Mouse (Mus musculus): ENCODE measurements around the gene Lrrc66. TPM values are rescaled to one million over a fixed set of nuclear protein-coding genes. Genes with fewer than 3 reads are reported as not detected.
"Not testable (repeated sequence)": the region's sequence is repeated elsewhere in the genome, so short reads cannot be mapped to it uniquely, and the experiment has no call there.

Lrrc66 gene
- polyA plus RNA-seq, 1 experiment from 2014 or later, result 0.11 TPM

- H3K9me3 ChIP-seq, result peaks cover 4% of the 10 kb centered on the region; the same call in 1 of the 2 replicates
- H3K4me1 ChIP-seq, result no peaks in the 10 kb centered on the region
- 85% methylated on average over 6 of the region's 6 CpGs for WGBS
- no peaks in the 10 kb centered on the region for H3K27me3 ChIP-seq (ENCODE audit: insufficient read depth, poor library complexity, severe bottlenecking)
- no peak for DNase-seq (ENCODE audit: low spot score)
- H3K36me3 ChIP-seq, result no peaks in the 10 kb centered on the region
- no peak overlapping the region for H3K4me3 ChIP-seq
- H3K27ac ChIP-seq, result no peak overlapping the region
Measured at GRCm38 (mm10) chr5:73604542-73604941, 27.8 kb downstream of the Lrrc66 start.

GRCm38 (mm10) chr5:73602865-73603264 is 29.5 kb downstream of the Lrrc66 start:
- H3K9me3 ChIP-seq, result peaks cover 4% of the 10 kb centered on the region; the same call in 1 of the 2 replicates
- no peak for DNase-seq (ENCODE audit: low spot score)
- no peak overlapping the region for H3K27ac ChIP-seq
- WGBS, result 71% methylated on average over 3 of the region's 3 CpGs
- no peaks in the 10 kb centered on the region for H3K4me1 ChIP-seq
- H3K27me3 ChIP-seq (ENCODE audit: insufficient read depth, poor library complexity, severe bottlenecking), result no peaks in the 10 kb centered on the region
- no peaks in the 10 kb centered on the region for H3K36me3 ChIP-seq
- no peak overlapping the region for H3K4me3 ChIP-seq

- Histone ChIP-seq H3K4me3 (no peak overlapping the region), H3K36me3 (no peaks in the 10 kb centered on the region), H3K27ac (no peak overlapping the region), H3K27me3 (ENCODE audit: insufficient read depth, poor library complexity, severe bottlenecking) (no peaks in the 10 kb centered on the region), H3K4me1 (no peaks in the 10 kb centered on the region), H3K9me3 (peaks cover 4% of the 10 kb centered on the region; the same call in 1 of the 2 replicates)
- DNase-seq (ENCODE audit: low spot score), result no peak
- WGBS, result 76% methylated on average over 8 of the region's 8 CpGs
Measured at GRCm38 (mm10) chr5:73601361-73601763, 31.0 kb downstream of the Lrrc66 start.

- no peaks in the 10 kb centered on the region for H3K4me1 ChIP-seq
- no peaks in the 10 kb centered on the region for H3K36me3 ChIP-seq
- no peak for DNase-seq (ENCODE audit: low spot score)
- H3K27me3 ChIP-seq (ENCODE audit: insufficient read depth, poor library complexity, severe bottlenecking), result no peaks in the 10 kb centered on the region
- H3K9me3 ChIP-seq, result no peaks in the 10 kb centered on the region
- H3K4me3 ChIP-seq, result no peak overlapping the region
- WGBS, result 76% methylated on average over 2 of the region's 2 CpGs
- H3K27ac ChIP-seq, result no peak overlapping the region
Measured at GRCm38 (mm10) chr5:73599991-73600390, 32.3 kb downstream of the Lrrc66 start.

GRCm38 (mm10) chr5:73598943-73599695 is 33.2 kb downstream of the Lrrc66 start:
- Histone ChIP-seq H3K27ac (no peak overlapping the region), H3K36me3 (no peaks in the 10 kb centered on the region), H3K9me3 (no peaks in the 10 kb centered on the region), H3K4me1 (no peaks in the 10 kb centered on the region), H3K4me3 (no peak overlapping the region), H3K27me3 (ENCODE audit: insufficient read depth, poor library complexity, severe bottlenecking) (no peaks in the 10 kb centered on the region)
- no peak for DNase-seq (ENCODE audit: low spot score)
- WGBS, result 64% methylated on average over 5 of the region's 5 CpGs

GRCm38 (mm10) chr5:73587119-73587518 is 45.2 kb downstream of the Lrrc66 start:
- DNase-seq (ENCODE audit: low spot score), result no peak
- Histone ChIP-seq H3K27me3 (ENCODE audit: insufficient read depth, poor library complexity, severe bottlenecking) (no peaks in the 10 kb centered on the region), H3K9me3 (no peaks in the 10 kb centered on the region), H3K4me1 (0 out of 2 replicates have a peak, but pooled peaks cover 4% of the 10 kb centered on the region), H3K27ac (no peak overlapping the region), H3K4me3 (no peak overlapping the region), H3K36me3 (no peaks in the 10 kb centered on the region)
- 66% methylated on average over 3 of the region's 3 CpGs for WGBS

GRCm38 (mm10) chr5:73586597-73586996 is 45.7 kb downstream of the Lrrc66 start:
- no peaks in the 10 kb centered on the region for H3K36me3 ChIP-seq
- no peak overlapping the region for H3K4me3 ChIP-seq
- 0 out of 2 replicates have a peak, but pooled peaks cover 4% of the 10 kb centered on the region for H3K4me1 ChIP-seq
- H3K27me3 ChIP-seq (ENCODE audit: insufficient read depth, poor library complexity, severe bottlenecking), result no peaks in the 10 kb centered on the region
- H3K27ac ChIP-seq, result no peak overlapping the region
- H3K9me3 ChIP-seq, result no peaks in the 10 kb centered on the region
- no peak for DNase-seq (ENCODE audit: low spot score)
- WGBS, result 81% methylated on average over 4 of the region's 4 CpGs

GRCm38 (mm10) chr5:73585212-73586115 is 46.9 kb downstream of the Lrrc66 start:
- 36% methylated on average over 7 of the region's 7 CpGs for whole genome bisulfite sequencing
- H3K36me3 ChIP-seq, result no peaks in the 10 kb centered on the region
- H3K9me3 ChIP-seq, result no peaks in the 10 kb centered on the region
- no peaks in the 10 kb centered on the region for H3K27me3 ChIP-seq (ENCODE audit: insufficient read depth, poor library complexity, severe bottlenecking)
- no peak overlapping the region for H3K27ac ChIP-seq
- no peak for DNase-seq (ENCODE audit: low spot score)
- 0 out of 2 replicates have a peak, but pooled peaks cover 4% of the 10 kb centered on the region for H3K4me1 ChIP-seq
- no peak overlapping the region for H3K4me3 ChIP-seq

GRCm38 (mm10) chr5:73584011-73584410 is 48.3 kb downstream of the Lrrc66 start:
- 75% methylated on average over 6 of the region's 6 CpGs for WGBS
- DNase-seq (ENCODE audit: low spot score), result not testable (repeated sequence)

GRCm38 (mm10) chr5:73578131-73578530 is 54.2 kb downstream of the Lrrc66 start:
- no peak overlapping the region for H3K4me3 ChIP-seq
- no peaks in the 10 kb centered on the region for H3K27me3 ChIP-seq (ENCODE audit: insufficient read depth, poor library complexity, severe bottlenecking)
- no peaks in the 10 kb centered on the region for H3K36me3 ChIP-seq
- WGBS, result 74% methylated on average over 3 of the region's 3 CpGs
- H3K27ac ChIP-seq, result no peak overlapping the region
- no peaks in the 10 kb centered on the region for H3K4me1 ChIP-seq
- no peaks in the 10 kb centered on the region for H3K9me3 ChIP-seq
- no peak for DNase-seq (ENCODE audit: low spot score)

More at GRCm38 (mm10) chr5:73584011-73584410, 48.3 kb downstream of the Lrrc66 start:
- not testable (repeated sequence) for H3K4me1 ChIP-seq; H3K27ac ChIP-seq; H3K36me3 ChIP-seq; H3K4me3 ChIP-seq; H3K9me3 ChIP-seq; H3K27me3 ChIP-seq (ENCODE audit: insufficient read depth, poor library complexity, severe bottlenecking)

GRCm38 (mm10) chr5:73576708-73577107 is 55.6 kb downstream of the Lrrc66 start:
- Histone ChIP-seq H3K9me3 (no peaks in the 10 kb centered on the region), H3K4me3 (no peak overlapping the region), H3K27ac (no peak overlapping the region), H3K4me1 (no peaks in the 10 kb centered on the region), H3K36me3 (no peaks in the 10 kb centered on the region), H3K27me3 (ENCODE audit: insufficient read depth, poor library complexity, severe bottlenecking) (no peaks in the 10 kb centered on the region)
- no peak for DNase-seq (ENCODE audit: low spot score)
- 65% methylated on average over 7 of the region's 7 CpGs for WGBS

GRCm38 (mm10) chr5:73574616-73575015 is 57.7 kb downstream of the Lrrc66 start:
- no peak for DNase-seq (ENCODE audit: low spot score)
- H3K4me3 ChIP-seq, result no peak overlapping the region
- H3K9me3 ChIP-seq, result no peaks in the 10 kb centered on the region
- WGBS, result 89% methylated on average over 4 of the region's 4 CpGs
- no peaks in the 10 kb centered on the region for H3K27me3 ChIP-seq (ENCODE audit: insufficient read depth, poor library complexity, severe bottlenecking)
- H3K27ac ChIP-seq, result no peak overlapping the region
- no peaks in the 10 kb centered on the region for H3K4me1 ChIP-seq
- H3K36me3 ChIP-seq, result no peaks in the 10 kb centered on the region

GRCm38 (mm10) chr5:73573789-73574188 is 58.5 kb downstream of the Lrrc66 start:
- no peaks in the 10 kb centered on the region for H3K27me3 ChIP-seq (ENCODE audit: insufficient read depth, poor library complexity, severe bottlenecking)
- no peak overlapping the region for H3K4me3 ChIP-seq
- 77% methylated on average over 7 of the region's 7 CpGs for WGBS
- H3K4me1 ChIP-seq, result no peaks in the 10 kb centered on the region
- H3K27ac ChIP-seq, result no peak overlapping the region
- no peaks in the 10 kb centered on the region for H3K36me3 ChIP-seq
- H3K9me3 ChIP-seq, result no peaks in the 10 kb centered on the region
- no peak for DNase-seq (ENCODE audit: low spot score)
